Mouse (Mus musculus): ENCODE data around the gene Dnttip2.

GRCm38 (mm10) chr3:122245215-122245877, 28.8 kb upstream of the Dnttip2 start, which contains the start of gene Gclm:
- peak; percentile 38 for TF ChIP-seq CTCF (IDR thresholded peaks at IDR 0.05; ENCODE audit: low read depth)
- 0 out of 2 replicates have a peak, but pooled peaks have one; percentile 36 for TF ChIP-seq EP300 (IDR thresholded peaks at IDR 0.05; ENCODE audit: low read depth)
